Mouse (Mus musculus) cerebellum, adult 18-20 months (tissue): ENCODE measurements at regions not wholly inside any gene's neighbourhood (a gene's known extent, or its start where the extent isn't known, plus 50 kb on each side); places are given as distances from the start of the nearest gene placed in this dataset.

ENCODE experiments used
- DNase-seq, 2 experiments: peaks; one replicate each; pipeline ENCODE4 v3.0.0; 2021

DNA sequence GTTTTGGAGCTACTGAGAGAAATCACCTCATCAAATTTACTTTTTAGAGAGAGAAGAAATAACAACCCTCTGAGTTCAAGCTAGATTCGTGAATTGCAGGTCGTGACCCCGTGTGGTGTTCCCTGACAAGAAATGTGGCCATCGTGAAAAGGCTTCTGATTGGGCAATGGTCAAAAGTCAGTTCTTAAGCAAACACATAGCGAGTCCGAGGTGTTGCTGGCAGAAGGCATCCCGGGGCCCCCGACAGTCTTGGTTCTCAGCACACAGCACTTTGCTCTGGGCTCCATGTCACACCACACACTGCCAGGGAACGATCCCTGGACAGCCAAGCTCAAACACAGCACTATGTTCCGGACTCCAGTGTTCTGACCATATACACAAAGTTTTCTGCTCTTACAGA lies 320.0 kb downstream of the Etnk1 start:
- DNase-seq = no peak

DNA sequence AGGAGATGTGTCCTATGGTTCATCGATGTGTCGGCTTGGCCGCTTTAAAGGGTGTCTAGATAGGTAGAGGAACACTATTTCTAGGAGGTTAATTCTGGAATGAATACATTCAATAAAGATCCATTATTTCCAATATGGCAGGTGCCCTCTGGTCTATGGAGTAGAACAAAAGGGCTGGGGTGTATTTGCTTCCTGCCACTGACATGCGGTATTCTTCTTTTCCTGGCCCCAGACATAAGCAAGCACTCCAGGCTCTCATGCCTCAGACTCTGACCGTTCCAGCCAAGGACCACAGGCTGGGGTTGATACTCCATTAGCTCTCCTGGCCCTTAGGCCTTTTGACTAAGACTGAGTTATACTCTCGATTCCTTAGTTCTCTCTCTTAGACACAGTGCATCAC lies 323.0 kb downstream of the Etnk1 start:
- DNase-seq = no peak

DNA sequence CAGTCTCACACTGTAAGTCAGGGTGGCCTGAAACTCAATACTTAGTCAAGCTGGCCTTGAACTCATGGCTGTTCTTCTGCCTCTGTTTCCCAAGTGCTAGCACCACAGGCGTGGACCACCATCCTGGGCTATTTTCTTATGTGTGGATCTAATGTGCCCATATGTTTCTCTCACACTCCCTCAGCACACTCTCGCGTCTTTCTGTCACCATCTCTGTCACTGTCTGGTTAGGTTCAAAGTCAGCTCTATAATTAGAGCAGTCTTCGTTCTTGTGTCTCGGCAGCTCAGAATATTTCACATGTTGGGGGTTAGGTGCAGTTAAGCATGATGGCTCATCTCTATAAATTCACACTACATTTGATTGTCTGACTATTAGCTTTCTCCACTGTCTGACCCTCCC lies 324.4 kb downstream of the Etnk1 start:
- no peak for DNase-seq

DNA sequence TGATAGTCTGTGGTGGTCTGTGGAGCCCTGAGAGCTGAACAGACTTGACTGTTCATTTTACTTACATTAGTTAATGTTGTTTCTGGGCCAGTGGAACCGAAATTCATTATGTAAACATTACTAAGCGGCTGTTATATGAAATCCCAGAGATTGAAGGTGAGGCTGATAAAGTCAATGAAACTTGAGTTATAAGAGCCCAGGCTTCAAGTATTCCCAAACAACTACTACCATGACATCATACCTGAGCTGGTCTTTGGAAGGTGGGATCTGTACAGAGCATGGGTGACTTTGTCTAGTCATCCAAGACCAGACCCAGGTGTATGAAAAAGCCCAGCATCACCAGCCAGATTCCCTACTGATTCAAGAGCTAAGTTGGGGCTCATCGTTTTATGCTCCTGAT lies 326.5 kb downstream of the Etnk1 start:
- no peak for DNase-seq

DNA sequence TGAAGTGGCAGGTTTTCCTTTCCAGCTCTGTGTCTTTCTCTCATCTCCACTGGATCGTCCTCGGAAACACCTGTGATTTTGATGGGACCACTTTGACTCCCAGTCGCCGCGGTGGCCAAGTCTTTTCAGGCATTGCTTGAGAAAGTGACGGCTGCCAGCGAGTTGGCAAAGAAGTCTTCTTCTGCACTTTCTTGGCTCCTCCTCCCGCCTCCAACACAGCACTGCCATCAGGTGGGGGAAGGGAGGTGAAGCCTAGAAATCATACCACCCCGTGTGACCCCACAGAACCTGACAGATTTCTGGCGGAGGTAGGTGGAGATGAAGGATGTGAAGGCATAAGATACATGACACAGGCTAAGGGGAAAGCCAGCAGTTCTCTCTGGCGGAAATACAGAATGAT lies 327.3 kb downstream of the Etnk1 start:
- no peak for DNase-seq

DNA sequence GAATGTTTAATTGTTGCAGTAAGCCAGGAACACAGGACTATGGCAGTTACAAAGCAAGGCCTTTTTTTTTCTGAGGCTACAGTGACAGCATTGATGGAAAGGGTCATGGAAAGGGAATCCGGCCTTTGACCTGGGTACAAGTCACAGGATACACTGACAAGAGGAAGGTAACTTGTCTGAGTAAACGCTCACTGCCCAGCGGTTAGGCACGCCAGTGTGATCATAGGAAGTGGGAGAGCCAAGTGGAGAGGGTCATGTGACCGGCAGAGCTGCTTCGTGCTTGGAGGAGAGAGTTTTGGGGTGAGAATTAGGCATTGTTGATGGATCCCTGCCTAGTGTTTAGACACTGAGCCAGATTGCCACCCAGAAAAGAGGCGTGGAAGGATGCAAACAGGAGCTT lies 327.9 kb downstream of the Etnk1 start:
- DNase-seq = no peak

DNA sequence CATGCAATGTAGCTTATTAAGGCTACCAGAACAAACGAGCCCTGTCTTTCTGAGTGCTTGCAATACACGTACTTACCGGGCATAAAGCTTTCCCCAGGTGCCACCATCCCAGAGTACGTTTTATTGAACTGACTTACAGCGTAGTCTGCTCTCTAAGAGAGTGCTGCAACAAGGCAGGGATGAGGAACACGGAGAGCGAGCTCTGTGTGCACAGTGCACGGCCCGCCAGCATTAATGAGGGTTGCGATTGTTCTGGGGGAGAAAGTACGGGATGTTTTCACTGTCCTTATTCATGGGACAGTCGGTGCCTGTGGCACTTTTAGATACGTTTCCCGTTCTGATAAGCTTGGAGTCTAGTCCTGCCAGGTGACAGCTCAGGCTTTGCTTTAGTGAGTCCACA lies 331.7 kb downstream of the Etnk1 start:
- no peak for DNase-seq

DNA sequence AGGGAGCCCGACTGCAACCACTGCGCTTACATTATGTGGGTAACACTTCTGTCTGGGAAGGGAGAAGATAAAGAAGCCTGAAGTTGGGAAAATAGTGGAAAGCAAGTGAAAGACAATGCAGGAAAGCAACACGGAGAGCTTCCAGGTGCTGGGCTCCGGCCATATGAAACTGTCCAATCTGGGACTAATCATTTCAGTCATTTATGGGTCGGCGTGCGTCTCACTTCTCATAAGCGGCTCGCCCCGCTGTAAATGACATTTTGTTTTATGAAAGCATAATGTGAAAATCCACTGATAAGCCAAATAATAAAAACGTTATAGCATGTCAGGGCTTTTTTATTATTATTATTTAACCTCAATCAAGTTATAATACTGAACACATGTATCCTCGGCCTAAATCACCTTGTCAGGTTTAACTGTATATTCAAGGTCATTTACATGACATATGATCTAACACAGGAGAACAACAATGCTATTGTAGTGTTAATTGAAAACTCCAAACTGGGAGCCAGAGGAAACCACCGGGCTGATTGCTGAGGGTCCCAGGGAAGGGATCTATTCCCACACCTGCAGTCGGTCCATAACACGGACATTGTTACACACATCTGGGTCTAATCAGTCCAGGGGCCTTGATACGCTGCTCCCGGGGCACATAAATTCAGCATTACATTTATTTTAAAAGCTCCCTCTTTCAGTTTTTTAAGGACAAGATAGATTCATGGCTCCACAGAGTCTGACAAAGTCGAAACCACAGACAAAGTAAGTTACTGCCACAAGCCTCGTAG lies 332.4 kb downstream of the Etnk1 start:
- no peak for DNase-seq

DNA sequence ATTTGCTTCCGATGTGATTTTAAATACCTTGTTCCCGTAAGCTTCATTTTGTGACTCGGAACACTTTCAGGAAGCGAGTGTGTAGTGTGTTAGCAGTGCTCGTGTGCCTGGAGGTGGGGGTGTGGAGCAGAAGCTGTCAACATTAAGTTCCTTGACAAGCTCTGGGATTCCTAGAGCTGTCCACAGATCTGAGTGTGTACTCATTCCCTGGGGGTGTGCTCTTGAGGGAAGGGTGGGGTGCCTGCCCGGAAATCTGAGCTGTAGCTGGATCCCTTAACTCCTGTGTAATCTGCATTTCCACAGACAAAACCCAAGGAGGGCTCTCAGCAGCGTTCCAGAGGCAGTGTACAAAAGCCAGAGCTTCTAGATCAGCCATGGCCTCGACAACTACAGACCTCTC lies 335.8 kb downstream of the Etnk1 start:
- no peak for DNase-seq

DNA sequence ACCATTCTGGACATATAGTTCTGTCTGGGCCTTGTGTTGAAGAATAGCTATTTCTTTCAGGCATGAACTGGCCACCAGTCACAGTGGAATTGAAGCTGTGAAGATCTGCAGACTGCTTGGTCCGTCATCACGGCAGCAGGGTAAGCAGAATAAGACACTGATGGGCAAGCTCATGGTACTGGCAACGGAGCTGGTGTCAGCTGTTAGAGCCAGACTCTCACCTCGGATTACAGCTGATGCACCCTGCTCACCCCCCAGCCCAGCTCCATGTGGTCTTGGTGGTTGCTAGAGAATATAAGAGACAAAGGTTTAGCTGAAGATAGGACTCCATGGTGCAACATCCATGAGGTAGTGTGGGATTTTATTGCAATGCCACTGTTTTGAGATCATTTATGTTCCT lies 336.9 kb downstream of the Etnk1 start:
- DNase-seq = no peak

DNA sequence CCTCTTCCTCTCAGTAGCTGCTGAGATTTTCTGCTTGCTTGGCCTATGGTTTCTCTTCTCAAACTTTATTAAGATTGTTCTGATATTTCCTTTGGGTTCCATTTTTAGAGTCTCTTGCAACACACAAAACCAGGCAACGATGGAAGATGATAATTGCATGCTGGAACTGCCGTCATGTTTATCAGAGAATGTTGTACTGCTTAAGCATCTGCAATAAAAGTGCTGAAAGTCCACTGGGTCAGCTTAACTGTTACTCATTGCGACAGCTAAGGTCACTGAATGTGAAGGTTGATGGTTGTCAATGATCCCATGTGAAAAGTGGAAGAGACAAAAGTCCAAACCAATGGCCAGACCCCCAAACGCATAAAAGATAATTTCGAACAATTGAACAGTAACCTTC lies 346.4 kb downstream of the Etnk1 start:
- DNase-seq = no peak

DNA sequence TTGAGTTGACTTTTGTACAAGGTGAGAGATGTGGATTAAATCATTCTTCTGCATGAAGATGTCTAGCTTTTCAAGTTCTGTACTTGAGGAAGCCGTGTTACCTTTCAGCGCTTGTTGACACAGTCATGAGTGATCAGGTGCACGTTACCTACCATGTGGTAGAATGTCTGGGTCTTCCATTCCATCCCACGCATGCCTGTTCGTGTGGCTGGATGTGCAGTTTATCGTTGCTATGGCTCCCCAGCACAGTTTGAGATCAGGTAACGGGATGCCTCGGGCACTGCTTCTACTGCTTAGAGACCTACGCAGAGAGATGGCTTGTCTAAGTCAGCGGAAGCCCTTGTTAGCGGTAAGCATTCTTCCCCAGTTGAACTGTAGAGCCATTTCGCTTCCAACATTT lies 348.1 kb downstream of the Etnk1 start:
- no peak for DNase-seq

DNA sequence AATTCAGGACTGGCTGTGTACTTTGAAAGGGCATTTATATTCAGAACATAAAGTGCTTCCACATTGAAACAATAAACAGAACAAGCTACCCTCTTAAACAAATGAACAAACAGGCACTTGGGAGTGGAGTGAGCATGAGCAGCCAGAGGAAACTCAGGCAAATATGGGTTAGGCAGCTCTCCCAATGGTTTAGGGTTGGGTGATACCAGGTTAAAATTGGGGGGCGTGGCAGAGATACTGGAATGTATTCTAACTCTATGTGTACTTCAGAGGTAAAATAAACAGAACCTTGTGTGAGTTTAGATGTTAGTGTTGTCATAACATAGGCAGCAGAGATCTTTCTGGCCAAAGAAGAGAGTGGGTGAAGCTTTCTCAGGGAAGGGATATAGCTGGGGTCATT lies 349.7 kb downstream of the Etnk1 start:
- no peak for DNase-seq

DNA sequence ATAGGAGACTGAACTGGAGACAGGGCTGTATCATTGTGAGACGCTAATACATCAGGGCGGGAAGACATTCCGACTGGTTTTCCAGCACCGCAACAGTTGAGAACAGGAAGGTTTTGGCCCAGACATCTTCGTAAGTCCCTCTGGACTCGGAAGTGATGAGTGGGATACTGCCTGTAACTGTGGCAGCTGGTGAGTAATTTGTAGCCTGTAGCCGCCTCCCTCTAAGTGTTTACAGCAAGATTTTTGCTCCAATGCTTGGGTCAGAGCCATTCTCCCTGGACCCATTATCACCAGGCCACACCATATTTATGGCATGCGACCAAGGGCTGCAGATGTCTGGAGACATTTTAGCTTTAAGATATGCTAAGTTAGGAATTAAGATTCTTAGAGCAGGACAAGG lies 351.5 kb downstream of the Etnk1 start:
- DNase-seq = no peak

DNA sequence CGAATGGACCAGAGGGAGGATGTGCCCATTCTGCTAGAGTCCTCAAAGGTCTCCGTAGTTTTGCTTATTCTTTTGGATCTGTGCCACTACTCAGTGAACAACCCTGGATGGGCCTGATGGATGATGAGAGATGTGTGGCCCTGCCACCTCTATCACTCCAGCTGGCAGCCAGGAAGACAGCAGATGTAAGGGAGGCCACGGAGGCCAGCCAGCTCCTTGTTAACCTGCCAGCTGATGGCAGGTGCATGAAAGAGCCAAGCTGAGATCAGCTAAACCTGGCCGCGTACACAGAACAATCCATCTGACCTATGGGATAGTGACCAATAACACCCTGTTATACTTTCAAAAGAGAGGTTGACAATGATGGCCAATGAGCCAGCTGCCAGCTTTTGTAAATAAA lies 352.6 kb downstream of the Etnk1 start:
- peak in 1 of 2 experiments; percentile 6 for DNase-seq

DNA sequence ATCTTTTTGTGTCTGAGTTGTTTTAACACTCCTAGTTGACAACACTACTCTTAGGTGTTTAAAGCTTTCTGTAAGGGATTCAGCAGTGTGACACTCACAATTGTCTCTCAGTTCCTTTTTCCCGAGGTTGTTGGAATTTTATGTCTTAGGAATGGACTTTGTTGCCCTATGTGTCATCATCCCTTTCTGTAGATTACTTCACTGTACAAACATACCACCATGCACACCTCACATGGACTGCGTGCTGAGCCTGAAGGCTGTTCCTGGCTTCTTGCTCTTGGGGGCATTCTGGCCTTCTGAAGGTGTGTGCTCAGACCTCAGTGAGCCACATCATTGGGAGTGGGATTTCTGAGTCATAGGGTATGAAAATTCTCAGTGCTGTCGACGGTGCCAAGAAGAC lies 358.1 kb downstream of the Etnk1 start:
- DNase-seq = no peak

DNA sequence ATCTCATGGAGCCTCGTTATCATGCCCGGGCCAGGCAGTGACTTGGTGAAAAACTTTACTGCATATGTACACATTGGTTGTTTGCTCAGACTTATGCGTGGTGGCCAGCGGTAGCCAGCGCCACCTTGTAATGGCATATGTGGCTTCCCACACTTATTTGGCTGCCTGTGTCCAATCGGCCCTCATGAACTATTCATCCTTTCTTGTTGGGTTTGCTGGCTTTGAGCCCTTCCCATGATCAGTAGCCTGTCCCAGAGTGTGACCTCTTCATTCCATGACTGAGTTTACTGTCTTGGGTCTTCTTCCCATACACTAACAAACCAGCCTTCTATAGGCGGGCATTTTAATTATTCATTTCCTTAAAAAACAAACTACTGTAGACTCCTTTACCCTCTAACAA lies 361.9 kb downstream of the Etnk1 start:
- DNase-seq = no peak

DNA sequence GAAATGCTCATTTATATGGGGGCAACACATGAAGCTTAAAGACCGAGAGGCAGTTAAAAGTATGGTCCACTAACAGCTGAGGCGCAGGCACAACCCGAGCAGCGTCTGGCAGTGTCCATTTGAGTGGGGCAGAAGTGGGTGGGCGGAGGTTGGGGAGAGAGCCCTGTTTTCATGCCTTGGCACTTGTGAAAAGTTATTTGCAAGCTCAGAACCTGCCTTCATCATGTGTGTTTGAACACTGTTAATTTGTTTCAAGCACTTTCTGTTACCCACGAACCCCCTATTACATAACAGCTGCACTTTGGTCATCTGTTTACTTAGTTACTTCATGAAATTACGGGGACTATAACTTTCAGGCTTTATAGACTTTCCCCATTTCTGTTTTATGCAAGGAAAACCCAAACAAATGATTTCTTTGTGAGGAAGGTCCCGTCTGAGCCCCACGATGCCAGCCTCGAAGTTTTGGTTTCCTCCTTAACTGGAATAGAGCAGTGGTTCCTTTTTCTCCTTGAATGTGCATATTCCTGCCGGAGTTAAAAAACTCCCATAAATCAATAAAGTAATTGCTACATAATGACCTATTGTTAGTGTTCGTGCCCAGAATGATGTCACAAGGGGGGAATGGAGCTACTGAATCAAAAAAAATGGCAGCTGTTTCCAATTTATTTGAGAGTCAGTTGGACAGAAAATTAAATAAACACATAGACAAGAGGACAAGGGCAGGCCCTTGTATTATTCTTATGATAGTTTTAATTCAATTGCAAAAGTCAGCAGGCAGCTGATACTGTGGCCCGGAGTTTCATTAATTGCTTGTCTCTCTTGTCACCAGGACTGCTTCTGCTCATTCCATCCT lies 363.6 kb downstream of the Etnk1 start:
- no peak for DNase-seq

DNA sequence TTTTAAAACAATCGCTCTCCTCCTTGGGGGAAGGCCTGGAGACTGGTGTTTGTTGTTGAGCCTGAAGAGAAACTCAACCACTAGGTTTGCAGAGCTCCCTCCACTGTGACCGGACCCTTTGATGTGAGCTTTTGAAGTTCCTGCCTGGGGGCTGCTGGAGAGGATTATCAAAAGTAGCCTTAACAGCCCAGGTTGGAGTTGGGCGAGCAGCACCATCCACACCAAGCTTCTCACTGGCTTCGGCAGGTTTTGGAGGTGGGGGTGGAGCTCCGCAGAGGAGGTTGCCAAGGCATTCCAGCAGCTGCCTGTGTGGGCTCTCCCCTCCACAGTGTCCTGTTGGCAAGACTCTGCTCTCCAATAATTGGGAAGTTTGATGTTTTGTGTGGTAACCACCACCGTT lies 364.5 kb downstream of the Etnk1 start:
- no peak for DNase-seq

DNA sequence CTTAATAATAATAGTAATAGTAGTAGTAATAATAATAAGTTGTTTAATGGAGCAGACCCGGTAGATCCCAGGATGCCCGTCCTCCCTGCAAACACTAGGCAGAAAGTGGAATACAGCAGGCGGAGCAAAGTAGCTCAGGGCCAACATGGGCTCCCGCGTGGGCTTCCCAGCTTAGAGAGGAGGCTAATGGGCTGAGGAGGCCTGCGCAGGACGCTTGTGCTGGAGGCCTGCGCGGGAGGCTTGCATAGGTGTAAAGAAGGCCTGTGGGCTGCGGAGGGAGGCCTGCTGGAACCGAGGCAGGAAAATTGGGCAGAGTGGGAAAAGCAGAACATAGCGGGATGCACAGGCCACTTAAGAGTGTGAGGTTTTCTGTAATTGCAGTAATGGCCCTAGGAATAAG lies 365.4 kb downstream of the Etnk1 start:
- DNase-seq = no peak

DNA sequence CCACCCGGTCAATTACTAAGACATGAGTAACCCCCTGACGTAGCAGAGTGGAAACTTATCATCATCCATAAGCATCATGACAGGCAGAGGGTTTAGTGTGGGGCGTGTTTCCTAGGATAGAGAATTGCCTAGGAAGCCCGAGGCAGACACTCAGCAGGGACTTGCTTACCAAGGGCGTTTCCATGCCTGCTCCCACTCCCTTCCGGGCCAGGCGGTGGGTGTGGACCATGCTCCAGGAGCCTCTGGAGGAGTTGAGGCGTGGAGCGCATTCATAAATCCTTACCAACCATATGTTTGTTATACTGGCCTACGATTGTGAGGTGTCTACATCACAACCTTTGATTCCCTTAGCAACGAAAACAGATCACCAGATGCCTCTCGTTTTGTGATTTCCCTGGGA lies 368.2 kb downstream of the Etnk1 start:
- no peak for DNase-seq

DNA sequence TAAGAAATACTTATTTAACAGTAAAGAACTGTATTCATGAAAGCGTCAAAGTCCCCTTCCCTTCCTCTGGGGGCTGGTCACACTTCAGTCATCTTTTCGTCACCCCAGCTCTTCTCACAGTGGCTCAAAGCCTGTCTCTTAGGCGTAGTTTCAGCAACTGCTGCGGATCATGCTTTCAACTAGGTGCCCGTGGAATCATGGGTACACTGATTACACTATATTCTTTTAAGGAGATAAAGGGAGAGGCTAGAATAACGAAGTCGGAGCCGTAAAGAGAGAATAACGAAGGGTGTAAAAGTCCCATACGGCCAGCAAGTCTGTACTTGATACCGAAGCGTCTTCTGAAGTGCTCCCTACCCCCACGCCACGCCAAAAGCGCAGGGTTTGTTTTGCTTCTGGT lies 368.7 kb downstream of the Etnk1 start:
- DNase-seq = no peak

DNA sequence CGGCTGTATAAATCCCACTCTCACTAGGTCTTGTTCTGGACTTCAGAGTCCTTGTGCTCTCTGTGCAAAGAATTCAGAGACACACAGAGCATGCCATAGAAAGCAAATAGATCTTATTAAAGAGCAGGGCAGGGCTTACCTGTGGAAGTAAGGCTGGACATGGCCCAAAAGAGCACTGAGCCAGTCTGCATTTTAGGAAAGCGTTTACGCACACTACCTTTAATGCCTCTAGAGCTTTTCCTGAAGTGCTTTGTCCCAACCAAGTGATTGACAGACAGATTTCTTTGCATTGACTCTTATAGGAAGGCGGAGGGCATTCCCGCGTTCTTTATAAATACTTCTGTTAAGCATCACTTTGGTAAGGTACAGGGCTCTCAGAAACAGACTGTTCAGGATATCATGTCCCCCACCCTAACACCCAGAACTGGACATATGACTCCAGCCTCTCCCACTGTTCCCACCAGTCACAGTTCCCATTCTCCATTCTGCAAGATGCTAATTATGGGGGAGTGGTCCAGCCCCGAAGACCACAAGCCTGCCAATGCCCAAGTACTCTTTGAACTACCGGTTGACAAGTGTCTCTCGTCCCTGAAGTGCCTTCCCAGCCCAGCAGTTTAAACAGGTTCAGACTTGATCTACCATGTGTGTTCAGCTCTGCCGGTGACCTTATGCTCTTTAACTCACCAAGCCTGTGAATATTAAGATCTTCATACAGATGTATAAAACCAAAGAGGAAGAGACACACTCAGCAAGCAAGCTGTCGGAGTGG lies 369.7 kb downstream of the Etnk1 start:
- no peak for DNase-seq

DNA sequence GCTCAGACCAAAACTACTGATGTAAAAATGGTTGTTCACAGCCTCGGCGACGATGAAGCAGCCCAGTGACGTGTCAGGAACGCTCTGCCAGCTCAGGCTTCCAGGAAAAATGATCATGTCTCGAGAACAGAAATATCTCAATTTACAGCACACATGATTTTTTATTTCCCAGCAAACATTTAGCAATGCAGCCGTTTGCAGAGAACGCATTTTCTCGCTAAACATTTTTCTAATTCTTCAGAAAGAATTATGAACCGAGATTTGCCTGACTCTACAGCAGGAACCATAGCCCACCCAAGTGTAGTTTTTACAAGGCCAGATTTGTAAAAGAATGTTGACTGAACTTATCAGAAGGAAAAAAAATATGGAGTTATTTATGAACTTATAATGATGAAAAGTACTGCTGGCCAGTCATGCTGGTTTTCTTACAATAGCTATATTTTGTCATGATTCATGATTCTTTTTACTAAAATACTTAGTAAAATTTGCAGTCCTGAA lies 380.4 kb downstream of the Etnk1 start:
- no peak for DNase-seq
